Mouse (Mus musculus): ENCODE data around the gene Tnrc6a. TPM values are rescaled to one million over a fixed set of nuclear protein-coding genes. Genes with fewer than 3 reads are reported as not detected.

Tnrc6a gene
- polyA plus RNA-seq, 1 experiment from 2014 or later = 44.7 TPM

DNA sequence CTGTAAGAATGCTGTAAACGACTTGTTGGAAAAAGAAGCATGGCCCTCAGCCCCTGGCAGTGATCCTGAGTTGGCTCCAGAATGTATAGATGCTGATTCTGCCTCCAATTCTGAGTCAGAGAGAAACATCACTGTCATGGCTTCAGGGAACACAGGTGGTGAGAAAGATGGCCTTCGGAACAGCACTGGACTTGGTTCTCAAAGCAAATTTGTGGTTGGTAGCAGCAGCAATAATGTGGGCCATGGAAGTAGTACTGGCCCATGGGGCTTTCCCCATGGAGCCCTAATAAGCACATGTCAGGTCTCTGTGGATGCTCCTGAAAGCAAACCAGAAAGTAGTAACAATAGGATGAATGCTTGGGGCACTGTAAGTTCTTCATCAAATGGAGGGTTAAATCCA, 45.9 kb downstream of the Tnrc6a start:
- H3K9me3 ChIP-seq (replicated peaks; ENCODE audit: control insufficient read depth, low read length, poor library complexity, severe bottlenecking) = no peaks in the 10 kb centered on the region
- no peak overlapping the region for H3K9ac ChIP-seq (ENCODE audit: low read depth, low read length)
- WGBS = 90% methylated on average over 2 of the region's 2 CpGs
- H3K36me3 ChIP-seq (ENCODE audit: control insufficient read depth, insufficient read depth, low read length) = peaks cover 36% of the 10 kb centered on the region
- no peak for ATAC-seq
- no peak overlapping the region for H3K27ac ChIP-seq (ENCODE audit: low read length)
- no peak overlapping the region for H3K4me2 ChIP-seq (ENCODE audit: low read length)
- no peaks in the 10 kb centered on the region for H3K4me1 ChIP-seq (ENCODE audit: control insufficient read depth, insufficient read depth, low read length)
- no peak overlapping the region for H3K4me3 ChIP-seq (ENCODE audit: low read depth, low read length)
- no peaks in the 10 kb centered on the region for H3K27me3 ChIP-seq (ENCODE audit: control insufficient read depth, insufficient read depth, low read depth, low read length)

DNA sequence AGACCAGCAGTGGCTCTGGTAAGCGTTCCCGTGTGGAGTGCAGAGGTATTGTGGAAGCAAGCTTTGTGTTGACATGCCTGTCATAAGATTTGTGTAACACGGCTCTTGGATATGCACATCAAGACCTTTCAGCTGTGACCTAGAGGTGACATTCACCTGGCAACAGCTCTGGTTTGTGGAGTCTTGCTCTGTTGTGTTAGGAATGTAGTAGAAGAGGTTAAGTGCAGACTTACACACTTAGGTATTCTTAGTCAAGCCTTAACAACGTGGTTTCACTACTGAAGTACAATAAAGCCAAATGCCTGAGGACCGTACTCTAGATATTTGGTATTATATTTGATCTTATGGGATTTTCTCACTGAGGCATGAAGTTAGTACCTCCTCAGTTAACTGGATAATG, 48.4 kb downstream of the Tnrc6a start:
- peaks cover 34% of the 10 kb centered on the region for H3K36me3 ChIP-seq (ENCODE audit: control insufficient read depth, insufficient read depth, low read length)
- no peaks in the 10 kb centered on the region for H3K9me3 ChIP-seq (replicated peaks; ENCODE audit: control insufficient read depth, low read length, poor library complexity, severe bottlenecking)
- WGBS = 91% methylated on average over 5 of the region's 5 CpGs
- no peaks in the 10 kb centered on the region for H3K4me1 ChIP-seq (ENCODE audit: control insufficient read depth, insufficient read depth, low read length)
- no peak for ATAC-seq
- H3K4me3 ChIP-seq (ENCODE audit: low read depth, low read length) = no peak overlapping the region
- H3K9ac ChIP-seq (ENCODE audit: low read depth, low read length) = no peak overlapping the region
- H3K4me2 ChIP-seq (ENCODE audit: low read length) = no peak overlapping the region
- no peaks in the 10 kb centered on the region for H3K27me3 ChIP-seq (ENCODE audit: control insufficient read depth, insufficient read depth, low read depth, low read length)
- no peak overlapping the region for H3K27ac ChIP-seq (ENCODE audit: low read length)

DNA sequence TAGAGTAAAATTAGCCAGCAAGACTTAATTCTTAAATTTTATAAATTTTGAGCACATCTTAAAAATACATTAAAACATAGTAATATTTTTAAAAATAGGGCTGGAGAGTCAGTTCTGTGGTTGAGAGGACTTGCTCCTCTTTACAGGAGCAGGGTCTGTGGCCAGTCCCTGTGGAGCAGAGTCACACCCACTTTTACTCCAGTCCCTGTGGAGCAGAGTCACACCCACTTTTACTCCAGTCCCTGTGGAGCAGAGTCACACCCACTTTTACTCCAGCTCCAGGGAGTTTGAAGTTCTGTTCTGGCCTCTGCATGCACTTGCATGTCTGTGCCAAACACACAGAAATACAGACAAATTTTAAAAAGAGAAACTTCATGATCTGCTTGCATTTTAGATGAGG, 53.5 kb downstream of the Tnrc6a start:
- Histone ChIP-seq H3K36me3 (ENCODE audit: control insufficient read depth, insufficient read depth, low read length) (peaks cover 44% of the 10 kb centered on the region), H3K4me1 (ENCODE audit: control insufficient read depth, insufficient read depth, low read length) (no peaks in the 10 kb centered on the region), H3K27me3 (ENCODE audit: control insufficient read depth, insufficient read depth, low read depth, low read length) (no peaks in the 10 kb centered on the region)

GRCm38 (mm10) chr7:123181787-123182701, 58.4 kb downstream of the Tnrc6a start:
- no peak overlapping the region for H3K9ac ChIP-seq (ENCODE audit: low read depth, low read length)
- WGBS = 85% methylated on average over 20 of the region's 20 CpGs
- no peak for ATAC-seq

More for the DNA sequence above, 53.5 kb downstream of the Tnrc6a start:
- Histone ChIP-seq H3K4me3 (ENCODE audit: low read depth, low read length) (no peak overlapping the region), H3K4me2 (ENCODE audit: low read length) (no peak overlapping the region), H3K9me3 (replicated peaks; ENCODE audit: control insufficient read depth, low read length, poor library complexity, severe bottlenecking) (no peaks in the 10 kb centered on the region), H3K27ac (ENCODE audit: low read length) (no peak overlapping the region), H3K9ac (ENCODE audit: low read depth, low read length) (no peak overlapping the region)
- ATAC-seq = no peak

GRCm38 (mm10) chr7:123184891-123185290, 61.2 kb downstream of the Tnrc6a start:
- H3K27ac ChIP-seq (ENCODE audit: low read length) = no peak overlapping the region
- no peak overlapping the region for H3K4me3 ChIP-seq (ENCODE audit: low read depth, low read length)
- no peak overlapping the region for H3K4me2 ChIP-seq (ENCODE audit: low read length)
- WGBS = 90% methylated on average over 1 of the region's 1 CpGs
- H3K27me3 ChIP-seq (ENCODE audit: control insufficient read depth, insufficient read depth, low read depth, low read length) = no peaks in the 10 kb centered on the region
- no peaks in the 10 kb centered on the region for H3K9me3 ChIP-seq (replicated peaks; ENCODE audit: control insufficient read depth, low read length, poor library complexity, severe bottlenecking)
- ATAC-seq = no peak
- H3K4me1 ChIP-seq (ENCODE audit: control insufficient read depth, insufficient read depth, low read length) = no peaks in the 10 kb centered on the region
- peaks cover 76% of the 10 kb centered on the region for H3K36me3 ChIP-seq (ENCODE audit: control insufficient read depth, insufficient read depth, low read length)
- no peak overlapping the region for H3K9ac ChIP-seq (ENCODE audit: low read depth, low read length)

More at GRCm38 (mm10) chr7:123181787-123182701, 58.4 kb downstream of the Tnrc6a start:
- H3K4me2 ChIP-seq (ENCODE audit: low read length) = no peak overlapping the region
- no peak overlapping the region for H3K27ac ChIP-seq (ENCODE audit: low read length)
- H3K9me3 ChIP-seq (replicated peaks; ENCODE audit: control insufficient read depth, low read length, poor library complexity, severe bottlenecking) = no peaks in the 10 kb centered on the region
- peaks cover 63% of the 10 kb centered on the region for H3K36me3 ChIP-seq (ENCODE audit: control insufficient read depth, insufficient read depth, low read length)
- no peak overlapping the region for H3K4me3 ChIP-seq (ENCODE audit: low read depth, low read length)
- H3K4me1 ChIP-seq (ENCODE audit: control insufficient read depth, insufficient read depth, low read length) = no peaks in the 10 kb centered on the region
- no peaks in the 10 kb centered on the region for H3K27me3 ChIP-seq (ENCODE audit: control insufficient read depth, insufficient read depth, low read depth, low read length)

GRCm38 (mm10) chr7:123186463-123186862, 62.8 kb downstream of the Tnrc6a start:
- no peaks in the 10 kb centered on the region for H3K9me3 ChIP-seq (replicated peaks; ENCODE audit: control insufficient read depth, low read length, poor library complexity, severe bottlenecking)
- no peak overlapping the region for H3K4me3 ChIP-seq (ENCODE audit: low read depth, low read length)
- no peak for ATAC-seq
- H3K27me3 ChIP-seq (ENCODE audit: control insufficient read depth, insufficient read depth, low read depth, low read length) = no peaks in the 10 kb centered on the region
- H3K4me1 ChIP-seq (ENCODE audit: control insufficient read depth, insufficient read depth, low read length) = no peaks in the 10 kb centered on the region
- H3K9ac ChIP-seq (ENCODE audit: low read depth, low read length) = no peak overlapping the region
- no peak overlapping the region for H3K27ac ChIP-seq (ENCODE audit: low read length)
- WGBS = 86% methylated on average over 6 of the region's 6 CpGs
- H3K4me2 ChIP-seq (ENCODE audit: low read length) = no peak overlapping the region
- H3K36me3 ChIP-seq (ENCODE audit: control insufficient read depth, insufficient read depth, low read length) = peaks cover 71% of the 10 kb centered on the region

DNA sequence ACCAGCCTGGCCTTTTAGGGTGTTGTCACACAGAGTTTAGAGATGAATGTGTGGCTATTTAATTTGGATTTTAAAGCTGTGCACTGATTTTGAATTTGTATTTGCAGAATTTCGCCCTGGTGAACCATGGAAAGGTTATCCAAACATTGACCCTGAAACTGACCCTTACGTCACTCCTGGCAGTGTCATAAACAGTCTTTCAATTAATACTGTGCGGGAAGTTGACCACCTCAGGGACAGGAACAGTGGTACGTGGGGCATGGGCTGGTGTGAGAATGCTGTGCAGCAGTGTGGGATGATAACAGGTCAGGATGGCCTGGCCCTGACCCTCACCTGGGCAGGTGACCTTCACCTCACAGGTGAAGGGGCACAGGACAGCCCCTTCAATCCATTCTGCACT, 63.6 kb downstream of the Tnrc6a start:
- Histone ChIP-seq H3K4me2 (ENCODE audit: low read length) (no peak overlapping the region), H3K27ac (ENCODE audit: low read length) (no peak overlapping the region), H3K4me3 (ENCODE audit: low read depth, low read length) (no peak overlapping the region), H3K9ac (ENCODE audit: low read depth, low read length) (no peak overlapping the region), H3K9me3 (replicated peaks; ENCODE audit: control insufficient read depth, low read length, poor library complexity, severe bottlenecking) (no peaks in the 10 kb centered on the region), H3K27me3 (ENCODE audit: control insufficient read depth, insufficient read depth, low read depth, low read length) (no peaks in the 10 kb centered on the region), H3K36me3 (ENCODE audit: control insufficient read depth, insufficient read depth, low read length) (peaks cover 71% of the 10 kb centered on the region), H3K4me1 (ENCODE audit: control insufficient read depth, insufficient read depth, low read length) (no peaks in the 10 kb centered on the region)
- WGBS = 90% methylated on average over 4 of the region's 4 CpGs
- no peak for ATAC-seq

GRCm38 (mm10) chr7:123188462-123188861, 64.8 kb downstream of the Tnrc6a start:
- Histone ChIP-seq H3K36me3 (ENCODE audit: control insufficient read depth, insufficient read depth, low read length) (peaks cover 73% of the 10 kb centered on the region), H3K4me2 (ENCODE audit: low read length) (no peak overlapping the region), H3K27me3 (ENCODE audit: control insufficient read depth, insufficient read depth, low read depth, low read length) (no peaks in the 10 kb centered on the region), H3K4me3 (ENCODE audit: low read depth, low read length) (no peak overlapping the region), H3K4me1 (ENCODE audit: control insufficient read depth, insufficient read depth, low read length) (no peaks in the 10 kb centered on the region), H3K9ac (ENCODE audit: low read depth, low read length) (no peak overlapping the region), H3K27ac (ENCODE audit: low read length) (no peak overlapping the region), H3K9me3 (replicated peaks; ENCODE audit: control insufficient read depth, low read length, poor library complexity, severe bottlenecking) (no peaks in the 10 kb centered on the region)
- 89% methylated on average over 3 of the region's 3 CpGs for WGBS
- ATAC-seq = no peak

GRCm38 (mm10) chr7:123189762-123190161, 66.1 kb downstream of the Tnrc6a start:
- Histone ChIP-seq H3K27ac (ENCODE audit: low read length) (no peak overlapping the region), H3K4me2 (ENCODE audit: low read length) (no peak overlapping the region), H3K9me3 (replicated peaks; ENCODE audit: control insufficient read depth, low read length, poor library complexity, severe bottlenecking) (no peaks in the 10 kb centered on the region), H3K36me3 (ENCODE audit: control insufficient read depth, insufficient read depth, low read length) (peaks cover 68% of the 10 kb centered on the region), H3K27me3 (ENCODE audit: control insufficient read depth, insufficient read depth, low read depth, low read length) (no peaks in the 10 kb centered on the region), H3K9ac (ENCODE audit: low read depth, low read length) (no peak overlapping the region), H3K4me3 (ENCODE audit: low read depth, low read length) (no peak overlapping the region), H3K4me1 (ENCODE audit: control insufficient read depth, insufficient read depth, low read length) (no peaks in the 10 kb centered on the region)
- no peak for ATAC-seq
- WGBS = 98% methylated on average over 8 of the region's 8 CpGs

Measured in midbrain, embryonic 16.5 days (tissue).